Mouse (Mus musculus): ENCODE measurements around the gene Plekha5. TPM values are rescaled to one million over a fixed set of nuclear protein-coding genes. Genes with fewer than 3 reads are reported as not detected.

Gene Plekha5
- polyA plus RNA-seq, 1 experiment from 2014 or later, result 4.8 TPM

DNA sequence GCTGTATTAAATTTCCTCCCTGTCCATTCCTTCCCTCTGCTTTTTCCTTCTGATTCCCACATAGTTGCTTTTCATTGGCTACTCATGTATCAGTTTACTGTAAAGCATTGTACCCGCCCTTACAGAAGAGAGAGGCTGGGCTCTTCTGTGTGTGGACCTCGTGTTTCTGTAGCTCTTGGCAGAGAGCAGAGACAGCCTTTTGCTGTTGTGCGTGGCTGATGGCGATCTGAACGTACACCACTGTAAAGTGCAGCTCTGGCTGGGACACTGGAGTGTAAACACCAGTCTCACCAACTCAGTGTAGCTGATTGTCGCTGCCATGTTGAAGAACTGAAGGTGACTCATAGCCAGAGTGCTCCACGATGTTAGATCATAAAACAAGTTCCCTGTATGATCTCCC is 54.2 kb downstream of the Plekha5 start:
- Histone ChIP-seq H3K27ac (no peak overlapping the region), H3K36me3 (no peaks in the 10 kb centered on the region), H3K27me3 (no peaks in the 10 kb centered on the region), H3K4me1 (replicated peaks) (no peaks in the 10 kb centered on the region; the same call in 1 of the 2 replicates), H3K4me2 (no peak overlapping the region), H3K9me3 (replicated peaks) (no peaks in the 10 kb centered on the region), H3K4me3 (replicated peaks) (no peak overlapping the region), H3K9ac (no peak overlapping the region)
- DNase-seq (no peak), ATAC-seq (ENCODE audit: low read depth) (no peak)
- WGBS (ENCODE audit: insufficient replicate concordance), result 53% methylated on average over 7 of the region's 7 CpGs

DNA sequence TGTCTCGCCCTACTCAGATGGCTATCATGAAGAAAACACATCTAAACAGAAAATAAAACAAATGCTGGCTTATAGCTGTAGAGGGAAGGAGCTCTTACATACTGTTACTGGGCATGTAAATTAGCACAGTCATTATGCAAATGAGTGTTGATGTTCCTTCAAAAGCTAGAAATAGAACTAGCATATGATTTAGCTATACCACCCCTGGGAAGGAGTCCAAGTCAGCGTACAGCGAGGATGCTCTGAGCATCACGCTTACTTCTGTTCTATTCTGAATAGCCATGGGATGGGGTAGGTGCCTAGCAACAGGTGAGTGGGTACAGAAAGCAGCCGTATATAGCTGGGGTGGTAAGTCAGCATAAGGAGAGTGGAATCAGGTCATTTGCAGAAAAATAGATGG is 55.1 kb downstream of the Plekha5 start:
- H3K27me3 ChIP-seq, result no peaks in the 10 kb centered on the region
- 76% methylated on average over 5 of the region's 5 CpGs for WGBS (ENCODE audit: insufficient replicate concordance)
- no peaks in the 10 kb centered on the region for H3K36me3 ChIP-seq
- no peak overlapping the region for H3K4me3 ChIP-seq (replicated peaks)
- ATAC-seq (ENCODE audit: low read depth) (no peak), DNase-seq (no peak)
- H3K9ac ChIP-seq, result no peak overlapping the region
- no peak overlapping the region for H3K27ac ChIP-seq
- no peaks in the 10 kb centered on the region; the same call in 1 of the 2 replicates for H3K4me1 ChIP-seq (replicated peaks)
- H3K9me3 ChIP-seq (replicated peaks), result no peaks in the 10 kb centered on the region
- no peak overlapping the region for H3K4me2 ChIP-seq

DNA sequence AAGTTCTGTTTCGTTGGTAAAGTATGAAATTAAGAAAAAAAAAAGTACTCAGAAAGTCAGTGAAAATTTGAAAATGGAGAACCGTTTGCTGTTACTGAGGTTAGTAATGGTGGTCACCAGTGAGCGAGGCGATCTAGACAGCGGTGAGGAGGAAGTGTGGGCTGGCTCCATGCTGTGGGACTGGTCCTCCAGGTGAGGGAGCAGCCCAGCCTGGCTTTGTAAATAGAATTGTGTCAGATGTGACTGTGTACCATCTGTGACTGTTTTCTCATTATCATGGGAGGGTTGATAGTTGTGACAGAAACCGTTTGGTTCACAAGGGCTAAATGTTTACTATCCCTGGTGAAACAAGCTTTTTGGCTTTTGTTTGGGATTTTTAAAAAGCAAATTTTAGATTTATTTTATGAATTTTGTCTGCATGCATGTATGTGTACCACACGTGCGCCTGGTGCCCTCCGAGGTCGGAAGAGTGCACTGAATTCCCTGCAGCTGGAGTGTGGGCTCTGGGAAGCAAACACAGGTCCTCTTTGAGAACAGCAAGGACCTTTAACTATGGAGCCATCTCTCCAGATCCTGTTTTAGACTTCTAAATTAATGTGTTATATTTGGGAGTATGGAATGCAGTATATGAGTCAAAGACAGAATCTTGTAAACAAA is 56.7 kb downstream of the Plekha5 start:
- Histone ChIP-seq H3K27me3 (no peaks in the 10 kb centered on the region), H3K4me3 (replicated peaks) (no peak overlapping the region), H3K36me3 (no peaks in the 10 kb centered on the region), H3K27ac (no peak overlapping the region), H3K9me3 (replicated peaks) (no peaks in the 10 kb centered on the region), H3K4me1 (replicated peaks) (no peaks in the 10 kb centered on the region; the same call in 1 of the 2 replicates), H3K4me2 (no peak overlapping the region), H3K9ac (no peak overlapping the region)
- ATAC-seq (ENCODE audit: low read depth) (no peak), DNase-seq (no peak)
- WGBS (ENCODE audit: insufficient replicate concordance), result 72% methylated on average over 10 of the region's 10 CpGs

DNA sequence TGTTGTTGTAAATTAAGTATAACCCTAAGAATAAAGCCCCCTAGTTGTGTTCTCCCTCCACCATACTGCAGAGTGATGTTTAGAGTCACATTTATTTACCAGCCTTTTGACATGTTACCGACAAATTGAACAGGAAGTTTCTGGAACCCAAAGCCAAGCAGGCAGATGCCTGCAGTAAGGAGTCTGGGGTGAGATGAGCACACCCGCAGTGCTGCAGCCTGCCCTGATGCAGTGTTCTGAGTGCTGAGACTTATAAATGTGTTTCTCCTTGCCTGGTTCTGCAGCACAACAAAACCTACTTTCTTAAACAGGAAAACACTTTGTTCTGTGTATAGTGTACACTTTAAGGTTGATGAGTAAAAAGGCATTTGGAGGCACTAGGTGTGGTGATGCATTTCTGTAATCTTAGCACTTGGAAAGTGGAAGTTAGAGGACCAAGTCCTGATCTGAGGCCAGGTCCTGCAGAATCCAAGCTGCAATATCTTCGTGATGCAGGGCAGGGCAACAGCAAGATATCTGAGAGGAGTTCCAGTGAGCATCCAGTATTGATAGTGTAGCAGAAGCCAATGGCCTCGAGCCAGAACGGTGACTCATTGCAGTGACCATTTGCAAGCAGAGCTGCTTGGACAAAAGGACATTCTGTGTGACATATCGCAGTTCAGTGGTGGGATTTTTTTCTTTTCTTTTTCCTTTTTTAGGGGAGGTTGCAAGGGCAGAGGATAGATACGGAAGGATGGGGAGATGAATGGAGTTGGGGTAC is 58.0 kb downstream of the Plekha5 start:
- DNase-seq (no peak), ATAC-seq (ENCODE audit: low read depth) (no peak)
- Histone ChIP-seq H3K9ac (no peak overlapping the region), H3K27me3 (no peaks in the 10 kb centered on the region), H3K27ac (no peak overlapping the region), H3K4me1 (replicated peaks) (peaks cover 3% of the 10 kb centered on the region; the same call in 1 of the 2 replicates), H3K4me3 (replicated peaks) (no peak overlapping the region), H3K9me3 (replicated peaks) (no peaks in the 10 kb centered on the region), H3K4me2 (no peak overlapping the region), H3K36me3 (no peaks in the 10 kb centered on the region)
- 57% methylated on average over 7 of the region's 7 CpGs for WGBS (ENCODE audit: insufficient replicate concordance)

DNA sequence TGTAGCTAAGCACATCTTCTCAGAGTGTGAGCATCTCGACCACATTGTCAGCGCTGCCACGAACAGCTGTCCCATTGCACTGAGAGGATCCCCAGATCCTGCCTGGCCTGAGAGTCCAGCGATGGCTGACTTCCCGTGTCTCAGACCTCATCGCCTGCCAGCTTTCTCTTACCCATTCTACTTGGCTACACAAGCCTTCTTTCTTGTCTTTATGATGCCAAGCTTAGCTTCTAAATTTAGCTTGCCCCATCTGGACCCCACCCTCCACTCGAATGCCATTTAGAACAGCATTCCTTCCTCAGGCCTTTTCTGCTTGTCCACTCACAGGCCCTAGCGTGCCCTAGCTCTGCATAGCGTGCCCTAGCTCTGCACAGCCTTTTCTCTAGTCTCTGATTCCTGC is 60.3 kb downstream of the Plekha5 start:
- WGBS (ENCODE audit: insufficient replicate concordance), result 69% methylated on average over 9 of the region's 9 CpGs

DNA sequence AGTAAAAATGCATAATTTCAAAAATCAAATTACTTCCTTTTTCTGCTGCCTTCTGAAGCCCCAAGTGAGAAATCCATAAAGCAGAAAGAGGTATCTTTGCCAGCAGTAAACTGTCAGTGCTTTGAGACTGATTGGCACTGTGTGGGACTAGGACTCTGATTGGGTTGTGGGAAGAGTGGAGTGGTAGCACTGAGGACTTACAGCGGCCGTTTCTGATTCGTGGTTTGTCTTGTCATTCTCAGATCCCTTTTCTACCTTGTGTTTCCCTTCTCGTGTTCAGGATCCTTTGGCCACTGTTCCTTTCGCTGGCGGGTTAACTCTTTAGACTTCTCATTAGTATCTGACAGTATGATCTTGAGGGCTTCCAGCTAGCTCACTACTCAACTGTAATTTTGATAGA is 61.8 kb downstream of the Plekha5 start:
- Histone ChIP-seq H3K27me3 (no peaks in the 10 kb centered on the region), H3K27ac (no peak overlapping the region), H3K4me3 (replicated peaks) (no peak overlapping the region), H3K9me3 (replicated peaks) (no peaks in the 10 kb centered on the region), H3K4me1 (replicated peaks) (peaks cover 19% of the 10 kb centered on the region), H3K4me2 (no peak overlapping the region), H3K9ac (no peak overlapping the region), H3K36me3 (no peaks in the 10 kb centered on the region)
- ATAC-seq (ENCODE audit: low read depth) (no peak), DNase-seq (no peak)
- 47% methylated on average over 6 of the region's 6 CpGs for WGBS (ENCODE audit: insufficient replicate concordance)

More for the DNA sequence above, 60.3 kb downstream of the Plekha5 start:
- no peaks in the 10 kb centered on the region for H3K9me3 ChIP-seq (replicated peaks)
- H3K36me3 ChIP-seq, result no peaks in the 10 kb centered on the region
- peaks cover 14% of the 10 kb centered on the region; the same call in 1 of the 2 replicates for H3K4me1 ChIP-seq (replicated peaks)
- DNase-seq (no peak), ATAC-seq (ENCODE audit: low read depth) (no peak)
- no peak overlapping the region for H3K9ac ChIP-seq
- no peaks in the 10 kb centered on the region for H3K27me3 ChIP-seq
- no peak overlapping the region for H3K4me2 ChIP-seq
- no peak overlapping the region for H3K4me3 ChIP-seq (replicated peaks)
- no peak overlapping the region for H3K27ac ChIP-seq

DNA sequence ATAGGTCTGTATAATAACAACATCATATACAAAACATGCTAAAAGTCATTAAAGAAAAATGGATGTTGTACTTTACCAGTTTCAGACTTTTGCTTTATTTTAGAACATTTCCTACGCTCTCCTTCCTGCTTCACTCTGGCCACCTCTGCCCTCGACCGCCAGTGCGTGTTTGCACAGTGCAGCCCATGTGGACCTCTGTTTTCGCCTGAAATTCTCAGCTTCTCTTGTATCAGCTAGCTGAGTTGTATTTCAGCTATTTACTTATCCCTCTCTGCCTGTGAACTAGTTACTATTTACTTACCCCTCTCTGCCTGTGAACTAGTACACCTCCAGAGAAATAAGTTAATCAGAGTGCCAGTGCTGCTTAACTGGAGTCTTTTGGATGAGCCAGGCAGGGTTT is 62.8 kb downstream of the Plekha5 start:
- H3K4me3 ChIP-seq (replicated peaks), result no peak overlapping the region
- no peaks in the 10 kb centered on the region for H3K27me3 ChIP-seq
- ATAC-seq (ENCODE audit: low read depth), result peak; percentile 64
- H3K27ac ChIP-seq, result peak overlapping the region; percentile 54; the same call in 1 of the 2 replicates
- 66% methylated on average over 5 of the region's 5 CpGs for WGBS (ENCODE audit: insufficient replicate concordance)
- H3K36me3 ChIP-seq, result no peaks in the 10 kb centered on the region
- H3K4me1 ChIP-seq (replicated peaks), result peaks cover 26% of the 10 kb centered on the region
- H3K9ac ChIP-seq, result no peak overlapping the region
- no peak overlapping the region for H3K4me2 ChIP-seq
- DNase-seq, result no peak
- H3K9me3 ChIP-seq (replicated peaks), result no peaks in the 10 kb centered on the region

DNA sequence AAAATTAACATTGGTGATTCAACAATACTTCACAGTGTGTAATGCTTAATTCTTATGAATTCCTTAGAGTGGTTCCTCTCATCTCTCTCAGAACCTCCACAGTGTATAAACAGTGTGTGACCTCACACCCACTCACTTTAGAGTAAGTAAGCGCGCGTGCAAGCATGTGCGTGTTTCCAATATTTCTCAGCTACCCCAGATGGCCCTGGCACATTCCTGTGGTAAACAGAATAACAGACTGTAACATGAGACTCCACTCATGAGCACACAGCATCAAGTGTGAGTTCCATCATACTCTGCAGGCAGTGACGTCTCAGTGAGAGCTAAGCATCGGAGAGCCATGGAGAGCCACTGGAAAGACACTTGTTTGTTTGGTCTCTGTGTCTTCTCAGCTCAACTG is 63.6 kb downstream of the Plekha5 start:
- ATAC-seq (ENCODE audit: low read depth), result no peak
- Histone ChIP-seq H3K9me3 (replicated peaks) (no peaks in the 10 kb centered on the region), H3K4me2 (no peak overlapping the region), H3K4me3 (replicated peaks) (no peak overlapping the region), H3K9ac (no peak overlapping the region), H3K27me3 (no peaks in the 10 kb centered on the region), H3K4me1 (replicated peaks) (peaks cover 26% of the 10 kb centered on the region), H3K27ac (no peak overlapping the region), H3K36me3 (no peaks in the 10 kb centered on the region)
- 88% methylated on average over 6 of the region's 6 CpGs for WGBS (ENCODE audit: insufficient replicate concordance)
- no peak for DNase-seq

DNA sequence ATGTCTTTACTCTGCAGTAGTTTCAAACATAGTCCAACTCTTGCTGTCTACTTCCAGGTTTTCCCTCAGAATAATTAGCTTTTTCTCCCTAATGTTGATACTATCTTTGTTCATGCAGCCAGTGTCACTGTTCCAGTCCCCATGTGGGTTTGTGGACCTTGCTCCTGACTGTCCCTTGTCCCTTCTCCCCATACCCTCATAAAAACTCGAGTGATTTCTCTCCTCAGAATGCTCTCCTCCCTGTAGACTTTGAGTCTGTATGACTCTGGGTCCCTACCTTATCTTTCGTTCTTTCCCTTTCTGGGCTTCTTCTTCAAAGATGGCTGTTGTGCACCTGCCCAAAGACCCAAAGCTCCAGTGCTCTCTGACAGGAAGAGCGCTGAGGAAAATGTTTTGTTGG is 64.8 kb downstream of the Plekha5 start:
- H3K9ac ChIP-seq, result no peak overlapping the region
- H3K4me2 ChIP-seq, result no peak overlapping the region
- no peak overlapping the region for H3K4me3 ChIP-seq (replicated peaks)
- H3K27ac ChIP-seq, result no peak overlapping the region
- H3K36me3 ChIP-seq, result no peaks in the 10 kb centered on the region
- DNase-seq, result no peak
- H3K9me3 ChIP-seq (replicated peaks), result no peaks in the 10 kb centered on the region
- H3K4me1 ChIP-seq (replicated peaks), result peaks cover 26% of the 10 kb centered on the region
- H3K27me3 ChIP-seq, result no peaks in the 10 kb centered on the region
- whole genome bisulfite sequencing (ENCODE audit: insufficient replicate concordance), result 50% methylated on average over 3 of the region's 3 CpGs
- ATAC-seq (ENCODE audit: low read depth), result no peak

DNA sequence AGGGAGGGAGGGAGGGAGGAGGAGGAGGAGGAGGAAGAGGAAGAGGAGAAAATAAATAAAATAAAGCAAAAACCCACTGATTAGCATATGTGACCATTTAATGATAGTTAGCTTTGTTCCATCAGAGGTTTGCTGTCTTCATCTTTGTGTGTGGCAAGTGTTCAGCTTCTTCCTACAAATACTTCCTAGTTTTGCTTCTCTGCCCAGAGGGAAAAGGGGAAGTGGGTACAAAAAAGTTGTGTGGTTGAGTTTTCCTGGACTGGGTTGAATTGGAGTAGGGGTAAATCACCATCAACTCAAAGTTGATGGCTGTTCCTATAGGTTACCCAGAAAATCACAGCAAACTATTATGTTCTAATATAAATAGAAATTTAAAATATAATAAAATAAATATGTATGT is 65.7 kb downstream of the Plekha5 start:
- Histone ChIP-seq H3K9ac (no peak overlapping the region), H3K4me1 (replicated peaks) (peaks cover 26% of the 10 kb centered on the region), H3K4me2 (no peak overlapping the region), H3K27me3 (no peaks in the 10 kb centered on the region), H3K4me3 (replicated peaks) (no peak overlapping the region), H3K9me3 (replicated peaks) (no peaks in the 10 kb centered on the region), H3K36me3 (no peaks in the 10 kb centered on the region), H3K27ac (no peak overlapping the region)
- ATAC-seq (ENCODE audit: low read depth), result no peak
- DNase-seq, result no peak

DNA sequence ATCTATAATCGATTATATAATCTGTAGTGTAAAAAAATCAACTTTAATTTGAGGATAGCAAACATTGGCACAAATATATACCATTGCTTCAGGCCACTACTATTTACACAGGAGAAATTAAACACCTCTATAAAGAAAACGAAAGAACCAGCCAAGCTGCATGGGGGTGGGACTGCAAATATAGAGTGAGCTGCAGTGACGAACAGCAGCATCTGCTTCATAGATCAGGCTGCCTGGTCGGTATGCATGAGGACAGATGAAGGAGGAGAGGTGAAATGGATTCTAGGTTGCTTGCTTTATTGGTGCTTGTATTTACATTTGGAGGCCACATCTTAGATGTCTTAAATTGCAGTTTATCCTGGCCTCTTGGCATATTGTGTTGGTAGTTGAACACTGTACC is 66.4 kb downstream of the Plekha5 start:
- Histone ChIP-seq H3K4me3 (replicated peaks) (no peak overlapping the region), H3K9me3 (replicated peaks) (no peaks in the 10 kb centered on the region), H3K36me3 (no peaks in the 10 kb centered on the region), H3K27me3 (no peaks in the 10 kb centered on the region), H3K27ac (no peak overlapping the region), H3K9ac (no peak overlapping the region), H3K4me2 (no peak overlapping the region), H3K4me1 (replicated peaks) (peaks cover 26% of the 10 kb centered on the region)
- no peak for ATAC-seq (ENCODE audit: low read depth)
- DNase-seq, result no peak
- 59% methylated on average over 4 of the region's 4 CpGs for WGBS (ENCODE audit: insufficient replicate concordance)

All from liver, embryonic 13.5 days (tissue).